Mouse (Mus musculus): ENCODE results near the gene Zfp658. TPM values are rescaled to one million over a fixed set of nuclear protein-coding genes. Genes with fewer than 3 reads are reported as not detected.

Gene Zfp658
- polyA plus RNA-seq (2012; rRNA removed), result 9.2 and 13.1 TPM in 2 replicates

DNA sequence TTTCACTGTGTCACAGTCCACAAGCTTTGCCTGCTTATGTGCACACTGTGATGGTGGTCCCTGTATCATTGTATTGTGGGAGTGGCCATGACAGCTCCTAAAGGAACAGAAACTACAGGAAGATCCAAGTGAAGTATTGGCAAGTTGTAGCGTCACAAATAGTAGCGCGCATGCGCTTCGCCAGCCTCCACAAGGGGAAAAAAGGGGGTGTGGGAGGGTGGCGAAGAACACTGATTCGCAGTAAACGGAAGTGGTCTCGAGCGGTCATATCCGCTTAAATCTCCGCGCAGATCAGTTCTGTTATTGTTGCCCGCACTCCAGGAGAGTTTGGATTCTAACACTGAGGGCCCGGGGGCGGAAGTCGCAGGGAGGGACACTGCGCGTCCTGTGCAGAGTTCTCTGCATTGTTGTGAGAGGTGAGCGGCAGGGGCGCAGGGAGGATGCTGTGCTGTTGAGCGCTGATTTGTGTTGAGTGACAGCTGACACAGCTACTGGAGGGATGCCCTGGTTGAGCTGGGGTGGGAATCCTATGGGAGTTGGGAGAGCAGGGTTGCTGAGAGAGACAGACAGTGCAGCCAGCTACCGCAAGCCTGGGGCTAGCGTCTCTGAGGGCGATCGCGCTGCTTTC is at the start of gene Zfp658:
Zfp658 (plus strand) TSS at position 251 of the 628 bp plus-strand sequence.

DNA sequence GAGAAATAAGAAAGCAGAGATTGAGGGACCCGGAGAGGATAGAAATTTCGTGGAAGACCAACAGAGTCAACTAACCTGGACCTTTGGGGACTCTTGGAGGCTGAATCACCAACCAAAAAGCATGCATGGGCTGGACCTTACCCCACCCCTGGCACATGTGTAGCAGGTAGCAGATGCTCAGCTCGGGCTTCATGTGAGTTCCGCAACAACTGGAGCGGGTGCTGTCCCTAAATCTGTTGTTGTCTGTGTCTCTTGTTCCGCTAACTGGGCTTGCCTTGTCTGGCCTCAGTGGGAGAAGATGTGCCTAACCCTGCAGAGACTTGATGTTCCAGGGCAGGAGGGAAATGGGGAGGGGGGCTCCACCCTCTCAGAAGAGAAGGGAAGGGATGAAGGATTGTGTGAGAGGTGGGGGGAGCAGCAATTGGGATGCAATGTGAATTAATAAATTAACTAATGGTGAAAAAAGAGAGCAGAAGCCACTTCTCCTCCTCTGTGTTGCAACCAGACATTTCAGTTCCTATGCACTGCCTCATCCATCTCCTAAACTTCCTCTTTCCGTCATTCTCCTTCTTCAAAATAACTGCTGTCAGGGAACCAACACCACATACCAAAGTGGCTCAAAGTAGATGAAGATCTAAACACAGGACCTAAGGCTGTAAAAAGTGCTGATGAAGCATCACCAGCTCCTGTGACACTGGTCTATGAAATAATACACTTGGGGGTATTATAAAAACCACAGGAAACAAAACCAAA is 17.7 kb upstream of the Zfp658 start, which contains the start of gene Cd33:
Cd33 (minus strand) TSS at position 204 of the 753 bp plus-strand sequence.

DNA sequence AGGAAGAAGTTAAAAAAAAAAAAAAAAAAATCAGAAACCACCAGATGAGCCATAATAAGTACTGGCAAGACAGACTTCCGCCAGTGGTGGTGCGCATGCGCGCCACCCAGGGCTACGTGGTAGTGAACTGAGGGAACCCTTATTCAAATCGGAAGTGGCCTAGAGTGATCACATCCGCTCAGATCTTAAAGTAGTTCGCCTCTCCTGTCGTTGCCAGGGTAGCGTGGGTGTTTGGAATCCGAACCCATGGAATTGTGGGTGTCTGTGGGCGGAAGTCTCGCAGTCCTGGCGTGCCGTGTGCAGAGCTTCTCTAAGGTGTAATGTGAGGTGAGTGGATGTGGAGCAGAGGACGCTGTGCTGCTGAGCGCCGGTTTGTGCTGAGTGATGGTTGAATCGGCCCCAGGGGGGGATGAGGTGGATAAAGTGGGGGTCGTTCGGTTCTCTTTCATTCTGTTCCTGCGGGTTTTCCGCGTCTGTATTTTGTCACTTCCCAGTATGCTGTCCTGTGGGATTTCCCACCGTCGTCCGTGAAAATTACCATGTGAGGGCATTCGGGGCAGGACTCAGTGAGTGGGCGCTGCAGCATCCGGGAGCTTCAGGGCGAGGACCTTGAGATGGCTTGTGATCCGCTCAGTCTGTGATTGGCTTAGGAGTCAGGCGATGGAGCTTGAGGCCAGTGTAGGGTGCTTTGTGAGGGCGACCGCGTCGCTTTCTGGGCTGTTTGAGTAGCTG is 17.6 kb downstream of the Zfp658 start, which contains the start of gene Zfp719:
Zfp719 (plus strand) TSS at position 171 of the 732 bp plus-strand sequence.

DNA sequence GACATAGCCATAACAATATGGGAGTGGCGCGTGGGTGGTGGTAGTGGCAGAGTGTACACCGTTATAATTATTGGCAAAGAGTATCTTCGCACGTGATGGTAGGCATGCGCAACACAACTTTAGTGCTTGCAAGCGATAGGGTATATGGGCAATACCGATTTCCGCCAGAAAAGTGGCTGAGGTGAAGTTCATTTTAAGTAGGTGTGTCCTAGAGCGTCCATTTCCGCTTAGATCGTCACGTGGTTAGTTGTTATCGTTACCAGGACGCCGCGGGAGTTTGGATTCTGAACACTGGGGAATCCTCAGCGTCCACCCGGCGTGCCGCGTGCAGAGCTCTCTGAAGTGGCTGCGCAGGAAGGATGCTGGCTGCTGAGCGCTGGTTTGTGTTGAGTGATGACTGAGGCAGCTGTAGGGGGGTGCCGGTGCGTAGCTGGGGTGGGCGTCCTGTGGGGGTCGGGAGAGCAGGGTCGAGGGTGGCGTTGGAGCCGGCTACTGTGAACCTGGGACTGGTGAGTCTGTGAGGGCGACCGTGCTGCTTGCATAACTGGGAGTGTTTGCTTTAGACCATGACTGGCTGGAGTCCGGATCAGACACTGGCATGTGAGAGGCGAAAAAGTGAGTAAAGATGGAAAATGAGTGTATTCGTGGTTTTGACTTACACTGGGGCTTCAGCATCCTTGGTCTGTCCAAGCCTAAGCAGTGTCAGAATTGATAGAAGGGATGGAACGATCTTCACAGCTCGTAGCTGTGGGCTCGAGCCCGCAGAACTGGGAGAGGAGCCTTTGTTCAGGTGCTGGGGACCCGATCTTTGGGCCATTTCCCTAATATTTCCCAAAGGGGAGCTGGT is 45.1 kb downstream of the Zfp658 start, which contains the start of gene Zfp819:
Zfp819 (plus strand) TSS at position 274 of the 847 bp plus-strand sequence.

Other genes with a start within 250 kb of the Zfp658 start
- 15.0 TPM in 2 replicates for gene Zfp715, start 249.0 kb upstream of the Zfp658 start, polyA plus RNA-seq (2012; rRNA removed)
- 0.11 and 0.14 TPM in 2 replicates for gene Siglecf, start 210.9 kb upstream of the Zfp658 start, polyA plus RNA-seq (2012; rRNA removed)
- gene Siglecg, start 154.1 kb upstream of the Zfp658 start, polyA plus RNA-seq (2012; rRNA removed), result 0.04 and 0.43 TPM in 2 replicates
- not detected in 2 replicates for gene Lim2, start 134.6 kb upstream of the Zfp658 start, polyA plus RNA-seq (2012; rRNA removed)
- 0.09 TPM in 1 of 2 replicates, not detected in the other for gene Nkg7, start 125.2 kb upstream of the Zfp658 start, polyA plus RNA-seq (2012; rRNA removed)
- not detected in 2 replicates for gene Cldnd2, start 121.5 kb upstream of the Zfp658 start, polyA plus RNA-seq (2012; rRNA removed)
- gene Etfb, start 118.2 kb upstream of the Zfp658 start, polyA plus RNA-seq (2012; rRNA removed), result 81.8 and 99.5 TPM in 2 replicates
- 0.95 and 1.3 TPM in 2 replicates for gene Gm45233, start 118.1 kb upstream of the Zfp658 start, polyA plus RNA-seq (2012; rRNA removed)
- 7.2 and 7.9 TPM in 2 replicates for gene Vsig10l, start 99.1 kb upstream of the Zfp658 start, polyA plus RNA-seq (2012; rRNA removed)
- gene Iglon5, start 72.2 kb upstream of the Zfp658 start, polyA plus RNA-seq (2012; rRNA removed), result 88.3 and 95.3 TPM in 2 replicates
- gene 4931406B18Rik, start 56.3 kb upstream of the Zfp658 start, polyA plus RNA-seq (2012; rRNA removed), result 0.02 TPM in 1 of 2 replicates, not detected in the other
- 1.4 and 1.5 TPM in 2 replicates for gene Cd33, start 17.8 kb upstream of the Zfp658 start, polyA plus RNA-seq (2012; rRNA removed)
- 5.6 and 7.6 TPM in 2 replicates for gene Zfp719, start 17.4 kb downstream of the Zfp658 start, polyA plus RNA-seq (2012; rRNA removed)
- gene Zfp819, start 44.9 kb downstream of the Zfp658 start, polyA plus RNA-seq (2012; rRNA removed), result 0.29 and 0.45 TPM in 2 replicates
- 0.04 TPM in 1 of 2 replicates, not detected in the other for gene Ceacam18, start 72.5 kb downstream of the Zfp658 start, polyA plus RNA-seq (2012; rRNA removed)
- 0.37 and 0.43 TPM in 2 replicates for gene Siglece, start 97.9 kb downstream of the Zfp658 start, polyA plus RNA-seq (2012; rRNA removed)
- gene Ctu1, start 109.8 kb downstream of the Zfp658 start, polyA plus RNA-seq (2012; rRNA removed), result 20.2 and 24.4 TPM in 2 replicates
- 0.10 and 0.16 TPM in 2 replicates for gene Klk14, start 128.2 kb downstream of the Zfp658 start, polyA plus RNA-seq (2012; rRNA removed)
- 0.09 TPM in 1 of 2 replicates, not detected in the other for gene Klk13, start 150.3 kb downstream of the Zfp658 start, polyA plus RNA-seq (2012; rRNA removed)
- gene Klk12, start 206.6 kb downstream of the Zfp658 start, polyA plus RNA-seq (2012; rRNA removed), result not detected in 2 replicates
- 0.23 TPM in 1 of 2 replicates, not detected in the other for gene Klk11, start 212.3 kb downstream of the Zfp658 start, polyA plus RNA-seq (2012; rRNA removed)
- 0.15 and 0.91 TPM in 2 replicates for gene Klk10, start 218.8 kb downstream of the Zfp658 start, polyA plus RNA-seq (2012; rRNA removed)
- 0.09 TPM in 1 of 2 replicates, not detected in the other for gene Klk9, start 229.6 kb downstream of the Zfp658 start, polyA plus RNA-seq (2012; rRNA removed)
- 5.6 and 7.1 TPM in 2 replicates for gene Klk8, start 235.3 kb downstream of the Zfp658 start, polyA plus RNA-seq (2012; rRNA removed)
- 0.04 and 0.05 TPM in 2 replicates for gene Klk7, start 249.0 kb downstream of the Zfp658 start, polyA plus RNA-seq (2012; rRNA removed)

Data from central nervous system, embryonic 14 days (tissue).